8 mouse cellular contexts compared by ENCODE assay signal in the genomic region with DNA sequence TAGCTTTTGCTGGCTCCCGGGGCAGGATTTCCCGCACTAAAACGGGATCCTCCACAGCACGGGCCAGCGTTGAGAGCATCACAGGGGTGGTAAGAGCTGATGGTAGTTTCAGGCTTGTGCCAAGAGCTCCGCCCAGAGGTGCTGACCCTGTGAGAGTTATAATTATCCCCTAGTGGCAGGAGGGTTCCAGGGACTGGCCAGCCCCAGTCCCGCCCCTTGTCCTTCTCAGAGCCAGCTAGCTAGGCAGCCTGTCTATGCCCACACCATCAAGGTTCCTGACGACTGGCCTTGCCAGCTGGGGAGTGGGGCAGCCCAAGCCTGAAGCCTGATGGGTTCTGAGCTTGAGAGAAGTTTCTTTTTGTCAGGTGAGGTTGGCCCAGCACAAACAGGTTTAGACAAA. TPM values are rescaled to one million over a fixed set of nuclear protein-coding genes. Genes with fewer than 3 reads are reported as not detected.
A peak's percentile ranks its signal among the peaks of the same experiment; 100 is the strongest.
DNase-seq lines count a peak whose midpoint lies in the region; ATAC-seq and TF ChIP-seq lines count a peak whose summit lies in the region.

No protein-coding gene starts in this region.

- peaks cover 55% of the 10 kb centered on the region for H3K4me1 ChIP-seq in heart, embryonic 15.5 days (replicated peaks)
- peaks cover 62% of the 10 kb centered on the region for H3K4me1 ChIP-seq in liver, embryonic 12.5 days

- no peak overlapping the region for H3K27ac ChIP-seq in layer of hippocampus, adult 2 months
- peak overlapping the region; percentile 81 for H3K27ac ChIP-seq in heart, embryonic 15.5 days
- H3K27ac ChIP-seq in liver, embryonic 12.5 days = peak overlapping the region; percentile 23; the same call in 1 of the 2 replicates
- H3K27ac ChIP-seq in left cerebral cortex, adult 2 months = no peak overlapping the region

- no peak for DNase-seq in layer of hippocampus, adult 2 months (ENCODE audit: low spot score in 2 of 2)
- DNase-seq in layer of hippocampus, adult 9-10 months (ENCODE audit: low spot score) = no peak
- peak; percentile 72 for DNase-seq in adrenal gland, postnatal 25 days
- no peak for DNase-seq in left cerebral cortex, adult 2 months (ENCODE audit: extremely low spot score in 1 of 2, low spot score in 2 of 2)
- no peak for DNase-seq in cerebellum, adult 8-10 months
- no peak for DNase-seq in left cerebral cortex, postnatal 25 days (ENCODE audit: low spot score in 2 of 2)

- H3K4me3 ChIP-seq in layer of hippocampus, adult 2 months = no peak overlapping the region
- H3K4me3 ChIP-seq in heart, embryonic 15.5 days = 0 out of 2 replicates have a peak overlapping the region, but pooled peaks have one; percentile 8
- H3K4me3 ChIP-seq in liver, embryonic 12.5 days = no peak overlapping the region
- H3K4me3 ChIP-seq in left cerebral cortex, adult 2 months = no peak overlapping the region

- peaks cover 26% of the 10 kb centered on the region for H3K36me3 ChIP-seq in heart, embryonic 15.5 days
- peaks cover 40% of the 10 kb centered on the region for H3K36me3 ChIP-seq in liver, embryonic 12.5 days

- intact Hi-C loops in left cerebral cortex, adult 2 months (cut with DNase I) = loop anchor here (5.0 kb wide), 1 partner anchor 64 kb away; no protein-coding TSS in a partner anchor
- intact Hi-C loops in left cerebral cortex, postnatal 25 days (cut with DNase I) = no loop called here

- TF ChIP-seq CTCF in layer of hippocampus, adult 2 months (conservative IDR thresholded peaks at IDR 0.05) = 0 out of 2 replicates have a peak, but pooled peaks have one; percentile 6
- no peak for TF ChIP-seq CTCF in left cerebral cortex, adult 2 months (IDR thresholded peaks at IDR 0.05)

- H3K4me2 ChIP-seq in heart, embryonic 15.5 days = peak overlapping the region; percentile 89
- peak overlapping the region; percentile 91 for H3K4me2 ChIP-seq in liver, embryonic 12.5 days

- peak; percentile 54 for ATAC-seq in heart, embryonic 15.5 days (replicated peaks; ENCODE audit: insufficient number of reproducible peaks, insufficient read depth, low FRiP score, low read depth)
- ATAC-seq in liver, embryonic 12.5 days = no peak

- WGBS in heart, embryonic 15.5 days = 8% methylated on average over 8 of the region's 8 CpGs
- WGBS in liver, embryonic 12.5 days (ENCODE audit: insufficient replicate concordance) = 10% methylated on average over 8 of the region's 8 CpGs

- H3K9ac ChIP-seq in heart, embryonic 15.5 days = peak overlapping the region; percentile 25; the same call in 1 of the 2 replicates
- H3K9ac ChIP-seq in liver, embryonic 12.5 days = peak overlapping the region; percentile 97

- no peaks in the 10 kb centered on the region for H3K27me3 ChIP-seq in heart, embryonic 15.5 days
- H3K27me3 ChIP-seq in liver, embryonic 12.5 days (replicated peaks) = no peaks in the 10 kb centered on the region

- no peaks in the 10 kb centered on the region for H3K9me3 ChIP-seq in heart, embryonic 15.5 days (replicated peaks)
- no peaks in the 10 kb centered on the region for H3K9me3 ChIP-seq in liver, embryonic 12.5 days (replicated peaks)

RNA-seq across cellular contexts. Expression of a gene that starts 1.7 kb away (rescaled TPM):
- total RNA-seq in layer of hippocampus, adult 2 months (2021) = 1 to 10 TPM; 3.0 to 4.5 TPM
- 24.7 and 29.3 TPM in 2 replicates for total RNA-seq in adrenal gland, postnatal 25 days (2021)
- 108 and 120 TPM in 2 replicates for polyA plus RNA-seq in heart, embryonic 15.5 days (2015; fragmentation: Nextera tagmentation; extraction: Ambion mirVana)
- 305 and 313 TPM in 2 replicates for polyA plus RNA-seq in liver, embryonic 12.5 days (2016; fragmentation: Nextera tagmentation; extraction: Ambion mirVana)
- 1 to 10 TPM; 3.5 to 4.7 TPM for total RNA-seq in left cerebral cortex, adult 2 months (2021)
- total RNA-seq in left cerebral cortex, postnatal 25 days (2021) = 1 to 10 TPM; 2.2 to 3.4 TPM

RNA-seq across cellular contexts. Expression of a gene that starts 18.7 kb away (rescaled TPM):
- 10 to 100 TPM; 76.7 to 90.6 TPM for total RNA-seq in layer of hippocampus, adult 2 months (2021)
- 65.9 and 80.5 TPM in 2 replicates for total RNA-seq in adrenal gland, postnatal 25 days (2021)
- polyA plus RNA-seq in heart, embryonic 15.5 days (2015; fragmentation: Nextera tagmentation; extraction: Ambion mirVana) = 84.8 and 96.2 TPM in 2 replicates
- 117 and 119 TPM in 2 replicates for polyA plus RNA-seq in liver, embryonic 12.5 days (2016; fragmentation: Nextera tagmentation; extraction: Ambion mirVana)
- 10 to 100 TPM; 55.8 to 61.1 TPM for total RNA-seq in left cerebral cortex, adult 2 months (2021)
- 10 to 100 TPM; 54.5 to 54.8 TPM for total RNA-seq in left cerebral cortex, postnatal 25 days (2021)

RNA-seq across cellular contexts. Expression of a gene that starts 41.1 kb away (rescaled TPM):
- under 1 TPM in 1 of 2 experiments, not detected in 1; 0.29 TPM for total RNA-seq in layer of hippocampus, adult 2 months (2021)
- not detected in 2 replicates for total RNA-seq in adrenal gland, postnatal 25 days (2021)
- 0.74 TPM in 1 of 2 replicates, not detected in the other for polyA plus RNA-seq in heart, embryonic 15.5 days (2015; fragmentation: Nextera tagmentation; extraction: Ambion mirVana)
- 0.10 TPM in 1 of 2 replicates, not detected in the other for polyA plus RNA-seq in liver, embryonic 12.5 days (2016; fragmentation: Nextera tagmentation; extraction: Ambion mirVana)
- under 1 TPM; 0.30 to 0.86 TPM for total RNA-seq in left cerebral cortex, adult 2 months (2021)
- total RNA-seq in left cerebral cortex, postnatal 25 days (2021) = under 1 TPM; 0.41 to 0.73 TPM

Comparison
In these comparisons a context has a peak if more than half of its experiments do, and no peak if none do; other contexts are left out.
1. H3K27ac ChIP-seq: peak in heart, embryonic 15.5 days (single experiment) and liver, embryonic 12.5 days (single experiment); none in layer of hippocampus, adult 2 months (single experiment) and left cerebral cortex, adult 2 months (single experiment).